Mouse (Mus musculus) retina, embryonic 14.5 days (tissue): Measurements from ENCODE around the gene Rnls.
A peak's percentile ranks its signal among the peaks of the same experiment; 100 is the strongest.
"Not testable (repeated sequence)": the region's sequence is repeated elsewhere in the genome, so short reads cannot be mapped to it uniquely, and the experiment has no call there.

Experiments used
- DNase-seq: peaks from one replicate; pipeline ENCODE4 v3.0.0-alpha.2; 2015; ENCODE audit warnings: low spot score

The Rnls gene

GRCm38 (mm10) chr19:33391651-33392382 lies at the start of gene Rnls:
Gene Rnls, minus strand, starts transcription at chr19:33392295.
- DNase-seq, result peak; percentile 81

DNA sequence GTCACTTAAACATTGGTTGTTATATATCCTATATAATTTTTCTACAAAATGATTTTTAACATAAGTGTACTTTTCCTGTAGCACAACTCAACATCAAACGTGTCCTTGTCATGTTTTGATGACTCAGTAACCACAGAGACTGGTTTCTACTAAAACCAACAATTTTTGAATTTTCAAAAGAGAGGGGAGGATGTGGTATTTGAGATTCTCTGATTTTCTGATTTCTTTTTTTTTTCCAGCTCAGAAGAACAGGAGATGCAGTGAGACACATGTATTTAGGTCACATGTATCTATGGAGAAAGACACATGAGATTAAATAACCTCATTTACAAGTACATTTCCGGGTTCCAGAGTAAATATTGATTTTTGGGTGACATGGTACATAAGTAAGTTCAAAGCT lies 37.4 kb upstream of the Rnls start:
- DNase-seq, result no peak

DNA sequence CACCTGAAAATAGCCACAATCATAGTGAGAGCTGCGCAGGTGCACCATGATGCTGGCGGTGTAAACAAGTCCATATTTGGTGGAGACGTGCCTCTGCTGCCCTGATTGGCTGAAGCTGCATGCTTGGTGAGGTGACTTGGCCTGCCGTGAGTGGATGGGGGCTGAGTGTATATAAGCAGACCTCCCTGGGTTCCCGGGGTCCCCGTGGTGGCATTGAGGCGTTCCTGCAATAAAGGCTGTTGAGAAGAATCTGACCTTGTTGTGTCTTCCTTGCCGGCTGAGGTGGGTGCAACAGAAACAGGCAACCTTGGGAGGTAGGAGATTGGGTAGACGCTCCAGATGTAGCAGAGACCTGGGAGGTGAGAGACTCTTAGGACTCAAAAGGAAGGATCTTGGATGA lies 27.3 kb upstream of the Rnls start:
- DNase-seq, result not testable (repeated sequence)

- DNase-seq, result no peak
Measured at GRCm38 (mm10) chr19:33380825-33381224, 11.3 kb downstream of the Rnls start.

DNA sequence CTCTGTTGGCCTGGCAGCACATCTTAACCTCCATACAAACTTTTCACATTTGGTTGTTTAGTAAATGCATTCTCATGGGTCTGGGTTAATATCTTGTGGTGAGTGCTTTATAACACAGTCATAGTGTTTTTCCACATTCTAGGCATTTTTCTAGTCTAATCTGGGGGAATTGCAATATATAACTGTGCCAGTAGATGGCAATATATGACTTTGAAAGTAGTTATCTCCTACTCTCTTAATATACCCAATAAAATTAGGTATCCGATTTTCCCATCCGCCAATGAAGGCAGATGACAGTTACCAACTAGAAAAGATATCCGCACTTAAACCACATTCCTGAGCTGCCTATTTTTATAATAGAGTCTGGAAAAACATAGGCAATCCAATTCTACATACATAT lies 11.7 kb downstream of the Rnls start:
- peak; percentile 81 for DNase-seq

DNA sequence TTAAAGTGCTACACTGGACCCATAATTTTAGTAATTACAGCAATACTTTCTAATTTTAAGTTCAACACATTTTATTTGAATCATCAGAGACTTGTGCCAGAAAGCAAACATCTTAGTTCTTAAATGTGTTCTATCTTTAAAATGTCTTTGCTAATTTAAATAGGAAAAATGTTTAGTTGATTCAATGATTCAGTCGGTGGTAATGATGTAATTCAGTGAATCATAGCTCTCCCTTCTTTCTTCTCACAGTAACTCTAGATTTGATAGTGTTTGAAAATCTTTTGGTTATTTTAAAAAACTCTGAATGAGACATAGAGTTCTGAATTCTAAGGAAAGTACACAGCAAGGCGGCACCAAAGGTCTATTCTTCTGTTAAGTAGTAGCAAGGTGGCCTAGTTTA lies 23.3 kb downstream of the Rnls start:
- no peak for DNase-seq

DNA sequence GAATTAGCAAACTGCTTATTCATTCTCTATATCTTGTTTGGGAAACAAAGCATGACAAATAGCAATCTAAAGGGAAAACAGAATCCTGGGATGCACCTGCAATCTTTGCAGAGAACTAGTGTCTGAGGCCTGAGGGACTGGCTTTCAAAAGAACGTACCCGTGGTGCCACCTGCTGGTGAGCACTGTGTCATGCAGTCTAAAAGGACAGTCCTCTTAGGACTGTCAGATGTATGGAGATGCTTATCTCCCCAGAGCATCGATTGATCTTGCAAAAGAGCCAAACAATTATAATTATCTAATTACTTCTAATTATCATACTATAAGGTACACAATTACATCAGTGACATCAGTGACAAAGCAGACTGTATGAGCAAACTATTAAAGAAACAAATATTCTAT lies 25.4 kb downstream of the Rnls start:
- DNase-seq, result peak; percentile 88

GRCm38 (mm10) chr19:33357019-33357418 lies 35.1 kb downstream of the Rnls start:
- DNase-seq, result no peak

DNA sequence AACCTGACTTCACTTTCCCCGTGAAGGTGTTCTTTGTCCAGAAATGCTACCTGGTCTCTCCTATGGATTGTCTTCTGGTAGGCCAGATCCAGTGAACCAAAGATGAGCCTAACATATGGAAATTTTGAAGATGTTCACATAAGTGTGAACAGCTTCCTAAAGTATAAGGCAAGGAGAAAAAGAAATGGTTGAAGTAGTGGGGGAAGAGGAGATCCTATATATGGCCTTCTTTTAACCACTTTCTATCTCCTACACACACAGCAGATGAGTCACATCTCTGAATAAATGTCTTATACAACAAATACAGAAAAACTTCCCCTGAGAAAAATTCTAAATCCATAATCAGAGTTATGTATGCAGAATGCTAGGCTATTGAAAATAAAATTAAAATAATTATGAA lies 52.0 kb downstream of the Rnls start:
- DNase-seq, result no peak

DNA sequence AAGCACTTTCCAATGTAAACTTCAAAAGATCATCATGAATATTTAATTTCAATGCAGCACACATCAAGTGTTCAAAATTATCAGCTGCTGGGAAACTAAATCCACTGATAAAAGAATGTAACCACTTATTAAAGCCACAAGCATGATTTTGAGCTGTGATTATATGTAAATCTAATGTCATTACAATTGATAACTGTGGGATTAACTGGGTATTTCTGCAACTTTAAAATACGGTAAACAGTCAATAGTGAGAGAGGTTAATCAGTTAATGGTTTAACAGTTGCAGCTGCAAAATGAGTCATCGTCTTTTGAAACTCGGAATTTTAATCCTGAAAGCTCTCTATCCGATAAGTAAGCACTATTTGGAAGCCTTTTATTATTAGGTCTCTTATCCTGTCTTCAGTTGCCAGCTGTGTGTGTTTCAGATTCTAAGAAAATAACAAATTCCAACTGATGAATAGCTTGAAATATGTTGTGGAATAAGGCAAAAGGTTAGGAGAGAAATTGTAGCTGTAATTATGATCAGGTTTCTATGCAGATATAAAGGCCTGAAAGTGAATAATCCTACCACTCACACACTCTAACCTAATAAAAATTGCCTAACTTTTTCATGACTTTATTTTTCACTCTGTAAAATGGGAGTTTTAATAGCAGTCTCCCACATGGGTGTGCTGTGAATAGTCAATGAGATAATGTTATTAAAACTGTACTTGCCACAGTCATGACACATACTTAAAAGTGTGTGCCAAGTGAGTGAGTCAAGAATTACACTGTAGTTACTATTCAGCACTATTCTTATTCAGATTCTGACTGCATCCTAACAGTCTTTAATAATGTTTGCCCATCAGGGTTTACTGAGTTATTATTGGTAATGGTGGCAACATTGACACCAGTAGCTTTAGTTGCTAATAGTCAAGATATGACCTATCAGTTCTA lies 65.1 kb downstream of the Rnls start:
- no peak for DNase-seq

DNA sequence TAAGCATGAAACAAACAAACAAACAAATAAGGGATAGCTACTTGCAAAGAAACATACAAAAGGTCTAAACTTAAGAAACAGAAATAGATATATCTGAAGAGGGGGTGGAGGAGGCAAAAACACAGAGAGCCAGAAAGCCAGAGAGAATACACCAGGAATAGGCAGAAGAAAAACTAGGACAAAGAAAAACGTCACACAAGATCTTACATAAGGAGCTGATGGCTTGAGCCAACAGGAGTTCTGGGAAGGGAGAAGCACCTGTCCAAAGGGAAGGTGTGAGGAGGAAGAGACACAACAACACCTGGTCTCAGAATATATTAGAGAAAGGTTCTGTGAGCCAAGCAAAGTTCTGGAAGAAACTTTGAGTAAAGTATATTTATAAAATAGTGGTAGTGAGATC lies 73.3 kb downstream of the Rnls start:
- no peak for DNase-seq

GRCm38 (mm10) chr19:33317130-33317529 lies 75.0 kb downstream of the Rnls start:
- DNase-seq, result no peak

DNA sequence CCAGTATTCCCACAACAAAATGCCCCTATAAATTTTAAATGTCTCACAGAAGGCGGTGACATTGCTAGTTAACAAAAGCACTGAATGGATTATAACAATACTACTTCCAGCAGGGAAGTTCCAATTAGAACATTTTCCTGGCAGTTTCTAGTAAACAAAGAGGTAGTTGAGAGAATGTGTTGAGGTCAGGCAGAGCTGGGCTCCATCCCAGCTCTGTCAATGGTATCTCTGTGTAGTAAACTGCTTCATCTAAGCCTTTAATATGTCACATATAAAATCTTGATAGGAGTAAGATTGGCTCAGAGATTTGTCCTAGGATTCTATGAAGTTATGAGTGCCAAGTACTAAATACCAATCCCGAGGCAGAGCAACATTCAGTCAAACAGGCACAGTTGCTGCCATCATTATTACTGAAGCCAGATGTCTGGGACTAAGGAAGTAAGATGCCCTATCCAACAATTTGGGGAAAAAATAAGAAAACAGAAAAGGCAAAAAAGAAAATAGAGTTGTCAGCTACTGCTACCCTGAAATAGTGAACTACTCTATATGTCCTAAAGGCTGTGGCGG lies 92.3 kb downstream of the Rnls start:
- DNase-seq, result peak; percentile 15

DNA sequence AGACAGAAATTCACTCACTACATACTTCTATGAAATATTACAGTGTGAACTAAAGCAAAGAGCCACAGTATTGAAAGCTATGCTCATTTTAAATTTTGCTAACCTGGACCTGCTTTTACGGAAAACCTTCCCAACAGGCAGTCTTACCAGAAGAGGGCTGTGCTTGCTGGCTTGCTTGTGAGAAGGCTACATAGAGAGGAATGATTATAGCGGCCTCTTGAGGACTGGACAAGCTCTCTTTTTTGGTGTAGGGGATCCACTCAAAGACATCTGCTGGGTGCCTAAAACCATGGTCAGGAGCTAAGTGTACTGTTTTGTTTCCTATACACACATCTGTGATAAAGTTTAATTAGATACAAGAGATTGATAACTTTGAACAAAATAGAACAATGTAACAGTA lies 95.8 kb downstream of the Rnls start:
- DNase-seq, result peak; percentile 10

DNA sequence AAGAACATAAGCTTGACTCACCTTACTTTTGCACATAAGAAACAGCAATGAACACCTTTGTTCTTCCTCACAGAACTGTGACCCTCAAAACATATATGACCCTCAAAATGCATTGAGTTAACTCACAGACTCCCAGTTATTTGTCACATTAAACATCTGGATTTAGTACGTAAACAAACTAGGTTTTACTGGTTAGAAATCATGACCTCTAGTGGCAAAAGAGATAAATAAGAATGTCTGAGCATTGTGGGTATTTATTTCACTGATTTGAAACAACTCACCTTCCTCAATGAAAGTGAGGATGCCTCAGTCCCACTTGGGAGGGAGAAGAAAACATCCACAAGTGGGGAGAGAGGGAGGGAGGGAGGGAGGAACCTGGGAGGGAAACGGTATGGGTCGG lies 109.1 kb downstream of the Rnls start:
- no peak for DNase-seq

- DNase-seq, result no peak
Measured at GRCm38 (mm10) chr19:33276421-33276820, 115.7 kb downstream of the Rnls start.

- no peak for DNase-seq
Measured at GRCm38 (mm10) chr19:33273676-33274075, 118.4 kb downstream of the Rnls start.

GRCm38 (mm10) chr19:33271571-33271970 lies 120.5 kb downstream of the Rnls start:
- DNase-seq, result no peak

GRCm38 (mm10) chr19:33270231-33270630 lies 121.9 kb downstream of the Rnls start:
- no peak for DNase-seq

DNA sequence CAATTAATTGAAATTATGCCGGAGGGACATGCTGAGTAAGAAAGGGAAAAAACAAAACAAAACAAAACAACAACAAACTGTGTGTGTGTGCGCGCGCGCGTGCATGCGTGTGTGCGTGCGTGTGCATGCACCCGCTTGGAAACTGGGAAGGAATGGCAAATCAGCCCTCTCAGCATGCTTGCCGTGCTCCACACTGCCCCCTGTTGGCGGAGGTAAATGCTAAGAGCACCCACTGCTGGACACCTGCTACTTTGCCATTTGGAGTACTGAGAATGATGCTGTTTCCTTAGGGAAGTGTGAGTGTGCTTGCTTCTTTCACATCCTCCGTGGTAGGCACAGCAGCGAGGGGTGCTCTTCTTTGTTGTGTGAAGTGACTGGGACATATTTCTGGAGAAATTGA lies 124.1 kb downstream of the Rnls start:
- peak; percentile 8 for DNase-seq

GRCm38 (mm10) chr19:33265245-33265644 lies 126.8 kb downstream of the Rnls start:
- DNase-seq, result no peak

DNA sequence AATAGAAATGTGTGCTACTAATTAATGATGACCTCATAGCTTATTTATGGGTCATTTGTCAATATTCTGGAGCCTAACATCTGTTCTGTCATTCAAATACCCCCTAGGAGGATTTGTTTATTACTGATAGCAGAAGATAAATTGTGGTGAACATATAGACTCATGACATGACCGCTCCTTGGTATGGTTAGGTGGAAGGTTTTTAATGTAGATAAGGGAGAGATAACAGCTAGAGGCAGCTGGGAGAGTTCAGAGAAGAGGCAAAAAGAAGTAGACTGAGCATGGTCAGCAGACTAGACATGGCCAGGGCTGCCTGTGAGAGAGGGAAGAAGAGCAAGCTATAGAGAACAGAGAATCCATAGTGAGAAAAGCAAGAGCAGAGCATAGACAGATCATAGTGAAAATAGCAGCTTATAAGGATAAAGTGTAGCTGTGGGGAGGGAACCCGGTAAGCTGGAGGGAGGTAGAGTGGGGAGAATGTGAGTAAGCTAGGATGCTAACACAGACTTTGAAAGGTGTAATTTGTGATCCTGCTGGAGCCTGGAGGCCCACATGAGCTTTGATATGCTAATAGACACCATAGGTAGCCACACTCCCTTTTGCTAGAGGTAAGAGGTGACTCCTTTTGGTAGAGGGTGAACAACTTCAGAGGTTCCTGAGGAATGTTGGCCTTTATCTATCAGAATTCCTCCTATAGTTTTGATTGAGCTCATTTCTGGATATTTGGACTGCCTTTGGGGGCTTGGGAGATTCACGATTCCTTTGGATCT lies 127.7 kb downstream of the Rnls start:
- no peak for DNase-seq
